Mouse (Mus musculus): ENCODE data around the gene Mus81.

DNA sequence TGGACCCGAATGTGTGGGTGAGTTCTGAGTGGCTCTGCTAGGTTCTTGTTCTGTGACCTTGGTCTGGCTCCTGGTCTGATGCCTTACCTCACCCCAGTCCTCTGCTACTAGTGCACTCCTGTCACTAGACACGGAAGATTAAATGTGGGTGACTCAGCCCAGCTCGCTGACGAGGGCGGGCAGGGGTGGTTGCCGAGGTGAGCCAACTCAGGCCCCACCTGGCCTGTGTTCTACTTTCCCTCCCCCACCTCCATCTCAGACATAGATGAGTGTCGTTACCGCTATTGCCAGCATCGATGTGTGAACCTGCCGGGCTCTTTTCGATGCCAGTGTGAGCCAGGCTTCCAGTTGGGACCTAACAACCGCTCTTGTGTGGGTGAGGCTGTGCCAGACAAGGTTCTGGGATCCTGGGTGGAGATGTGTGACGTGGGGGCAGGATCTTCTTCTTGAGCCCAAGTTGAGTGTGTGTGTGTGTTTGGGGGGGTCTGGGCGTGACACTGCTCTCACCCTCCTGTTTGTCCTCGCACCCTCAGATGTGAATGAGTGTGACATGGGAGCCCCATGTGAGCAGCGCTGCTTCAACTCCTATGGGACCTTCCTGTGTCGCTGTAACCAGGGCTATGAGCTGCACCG, 10.4 kb downstream of the Mus81 start:
- TF ChIP-seq CTCF (IDR thresholded peaks at IDR 0.05; ENCODE audit: borderline replicate concordance, control insufficient read depth, extremely low read depth, insufficient read depth, low read length, poor library complexity): no peak
- TF ChIP-seq POLR2A (IDR thresholded peaks at IDR 0.05; ENCODE audit: control insufficient read depth, extremely low read depth, insufficient read depth, low read length, poor library complexity): no peak
